Comparison of ENCODE assay signal across 21 mouse cellular contexts in the genomic region with DNA sequence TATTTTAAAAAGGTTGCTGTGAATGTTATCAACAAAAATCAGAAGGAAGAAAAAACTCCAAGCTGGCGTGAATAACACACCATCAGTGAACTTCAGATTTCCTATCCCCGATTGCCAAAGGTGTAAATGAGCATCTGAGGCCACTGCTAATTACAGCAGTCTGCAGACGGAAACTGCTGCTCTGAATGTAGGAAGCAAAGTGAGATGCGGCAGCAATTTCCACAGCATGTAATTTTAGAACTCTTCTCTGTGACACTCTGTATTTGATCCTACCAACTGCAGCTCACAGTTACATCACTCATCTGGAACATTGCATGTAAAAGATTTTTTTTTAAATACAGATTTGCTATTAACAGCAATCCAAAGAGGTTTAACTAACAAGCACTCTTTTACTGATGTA.
A peak's percentile ranks its signal among the peaks of the same experiment; 100 is the strongest.
DNase-seq lines count a peak whose midpoint lies in the region; ATAC-seq and TF ChIP-seq lines count a peak whose summit lies in the region.
"Had no signal": no experiment of that assay in that cellular context is flagged by ENCODE, and none has a peak within 500 bp of the region (broad histone marks: within the 10 kb centered on the region; RNA-seq: fewer than 3 reads in every experiment).

No protein-coding gene starts in this region.

- peak; percentile 30 for DNase-seq in forebrain, postnatal 0 days
- no peak for DNase-seq in forebrain, embryonic 10.5 days (ENCODE audit: extremely low spot score, low spot score)
- peak; percentile 17 for DNase-seq in midbrain, postnatal 0 days (ENCODE audit: low spot score)
- peak; percentile 13 to 58 for DNase-seq in frontal cortex, postnatal 36 days (ENCODE audit: low spot score in 2 of 2)
- DNase-seq in telencephalon, adult 2 months (ENCODE audit: low read depth, low spot score), result peak; percentile 68
- DNase-seq in neural tube, embryonic 10.5 days (ENCODE audit: extremely low spot score, low spot score), result no peak
- DNase-seq: cerebellum, adult 9-10 months; gastrocnemius, postnatal 10 days; heart, adult 11 months; heart, postnatal 14 days; kidney, adult 8-10 months; kidney, postnatal 14 days; lung, adult 18-20 months; thymus, adult 2 months had no signal

- ATAC-seq in forebrain, postnatal 0 days, result peak; percentile 34; the same call in 1 of the 2 replicates
- ATAC-seq in midbrain, postnatal 0 days (ENCODE audit: low FRiP score), result no peak
- ATAC-seq in midbrain, embryonic 16.5 days, result no peak
- ATAC-seq: midbrain, embryonic 15.5 days had no signal

- no peaks in the 10 kb centered on the region for H3K27me3 ChIP-seq in forebrain, postnatal 0 days (ENCODE audit: insufficient read depth, low read length)
- no peaks in the 10 kb centered on the region for H3K27me3 ChIP-seq in forebrain, embryonic 10.5 days (ENCODE audit: poor library complexity, severe bottlenecking)
- H3K27me3 ChIP-seq in midbrain, postnatal 0 days (ENCODE audit: insufficient read depth, low read length), result no peaks in the 10 kb centered on the region
- no peaks in the 10 kb centered on the region for H3K27me3 ChIP-seq in midbrain, embryonic 16.5 days (ENCODE audit: control insufficient read depth, insufficient read depth, low read depth, low read length)
- H3K27me3 ChIP-seq: embryonic facial prominence, embryonic 13.5 days; heart, embryonic 12.5 days; hindbrain, embryonic 12.5 days; megakaryocyte, embryonic 14.5 days; midbrain, embryonic 15.5 days had no signal

- no peak overlapping the region for H3K9ac ChIP-seq in forebrain, postnatal 0 days
- H3K9ac ChIP-seq in midbrain, postnatal 0 days (replicated peaks; ENCODE audit: low read length, poor library complexity, severe bottlenecking), result no peak overlapping the region
- no peak overlapping the region for H3K9ac ChIP-seq in midbrain, embryonic 16.5 days (ENCODE audit: low read depth, low read length)
- H3K9ac ChIP-seq: embryonic facial prominence, embryonic 13.5 days; heart, embryonic 12.5 days; hindbrain, embryonic 12.5 days; midbrain, embryonic 15.5 days had no signal

- H3K36me3 ChIP-seq in forebrain, postnatal 0 days (ENCODE audit: insufficient read depth), result no peaks in the 10 kb centered on the region
- H3K36me3 ChIP-seq in forebrain, embryonic 10.5 days (replicated peaks), result no peaks in the 10 kb centered on the region
- no peaks in the 10 kb centered on the region for H3K36me3 ChIP-seq in midbrain, postnatal 0 days (ENCODE audit: insufficient read depth, low read length)
- H3K36me3 ChIP-seq in midbrain, embryonic 16.5 days (ENCODE audit: control insufficient read depth, insufficient read depth, low read length), result no peaks in the 10 kb centered on the region
- H3K36me3 ChIP-seq: embryonic facial prominence, embryonic 13.5 days; heart, embryonic 12.5 days; hindbrain, embryonic 12.5 days; limb, embryonic 10.5 days; midbrain, embryonic 15.5 days had no signal

- no peak overlapping the region for H3K4me3 ChIP-seq in forebrain, postnatal 0 days (ENCODE audit: low read depth, low read length)
- no peak overlapping the region for H3K4me3 ChIP-seq in forebrain, embryonic 10.5 days
- H3K4me3 ChIP-seq in midbrain, postnatal 0 days (ENCODE audit: low read depth, low read length), result no peak overlapping the region
- no peak overlapping the region for H3K4me3 ChIP-seq in midbrain, embryonic 16.5 days (ENCODE audit: low read depth, low read length)
- H3K4me3 ChIP-seq: embryonic facial prominence, embryonic 13.5 days; heart, embryonic 12.5 days; hindbrain, embryonic 12.5 days; limb, embryonic 10.5 days; megakaryocyte, embryonic 14.5 days; midbrain, embryonic 15.5 days had no signal

- no peak overlapping the region for H3K4me2 ChIP-seq in forebrain, postnatal 0 days (ENCODE audit: low read depth)
- H3K4me2 ChIP-seq in midbrain, postnatal 0 days (ENCODE audit: low read depth, low read length, poor library complexity, severe bottlenecking), result no peak overlapping the region
- no peak overlapping the region for H3K4me2 ChIP-seq in midbrain, embryonic 16.5 days (ENCODE audit: low read length)
- H3K4me2 ChIP-seq: embryonic facial prominence, embryonic 13.5 days; heart, embryonic 12.5 days; hindbrain, embryonic 12.5 days; midbrain, embryonic 15.5 days had no signal

- no peak overlapping the region for H3K27ac ChIP-seq in forebrain, postnatal 0 days (ENCODE audit: low read depth, low read length)
- no peak overlapping the region for H3K27ac ChIP-seq in forebrain, embryonic 10.5 days
- no peak overlapping the region for H3K27ac ChIP-seq in midbrain, postnatal 0 days (ENCODE audit: low read depth, low read length)
- no peak overlapping the region for H3K27ac ChIP-seq in midbrain, embryonic 16.5 days (ENCODE audit: low read length)
- H3K27ac ChIP-seq: embryonic facial prominence, embryonic 13.5 days; hindbrain, embryonic 12.5 days; limb, embryonic 10.5 days; midbrain, embryonic 15.5 days had no signal

- H3K9me3 ChIP-seq in forebrain, postnatal 0 days (ENCODE audit: low read length), result no peaks in the 10 kb centered on the region
- no peaks in the 10 kb centered on the region for H3K9me3 ChIP-seq in forebrain, embryonic 10.5 days
- H3K9me3 ChIP-seq in midbrain, postnatal 0 days (ENCODE audit: low read length), result no peaks in the 10 kb centered on the region
- no peaks in the 10 kb centered on the region for H3K9me3 ChIP-seq in midbrain, embryonic 16.5 days (replicated peaks; ENCODE audit: control insufficient read depth, low read length, poor library complexity, severe bottlenecking)
- H3K9me3 ChIP-seq: embryonic facial prominence, embryonic 13.5 days; heart, embryonic 12.5 days; hindbrain, embryonic 12.5 days; limb, embryonic 10.5 days; megakaryocyte, embryonic 14.5 days; midbrain, embryonic 15.5 days had no signal

- no peaks in the 10 kb centered on the region for H3K4me1 ChIP-seq in forebrain, postnatal 0 days (ENCODE audit: insufficient read depth)
- no peaks in the 10 kb centered on the region for H3K4me1 ChIP-seq in forebrain, embryonic 10.5 days
- no peaks in the 10 kb centered on the region for H3K4me1 ChIP-seq in midbrain, postnatal 0 days (ENCODE audit: insufficient read depth, low read length)
- H3K4me1 ChIP-seq in midbrain, embryonic 16.5 days (ENCODE audit: control insufficient read depth, insufficient read depth, low read length), result no peaks in the 10 kb centered on the region
- H3K4me1 ChIP-seq: embryonic facial prominence, embryonic 13.5 days; heart, embryonic 12.5 days; hindbrain, embryonic 12.5 days; limb, embryonic 10.5 days; megakaryocyte, embryonic 14.5 days; midbrain, embryonic 15.5 days had no signal

- WGBS in forebrain, postnatal 0 days, result 28% methylated on average over 4 of the region's 4 CpGs
- 82% methylated on average over 4 of the region's 4 CpGs for WGBS in forebrain, embryonic 10.5 days
- WGBS in midbrain, postnatal 0 days, result 68% methylated on average over 4 of the region's 4 CpGs
- WGBS in midbrain, embryonic 16.5 days, result 65% methylated on average over 4 of the region's 4 CpGs

- no peak for TF ChIP-seq CTCF in forebrain, postnatal 0 days (IDR thresholded peaks at IDR 0.05; ENCODE audit: low read depth)
- TF ChIP-seq CTCF in midbrain, postnatal 0 days (IDR thresholded peaks at IDR 0.05), result no peak

Comparison
In these comparisons a context has a peak if more than half of its experiments do, and no peak if none do; other contexts are left out.
1. DNase-seq: peak in forebrain, postnatal 0 days (single experiment), midbrain, postnatal 0 days (single experiment), frontal cortex, postnatal 36 days (2 of 2) and telencephalon, adult 2 months (single experiment); none in forebrain, embryonic 10.5 days (single experiment) and neural tube, embryonic 10.5 days (single experiment).